Comparison of ENCODE assay signal across 1 mouse cellular context in the genomic region with DNA sequence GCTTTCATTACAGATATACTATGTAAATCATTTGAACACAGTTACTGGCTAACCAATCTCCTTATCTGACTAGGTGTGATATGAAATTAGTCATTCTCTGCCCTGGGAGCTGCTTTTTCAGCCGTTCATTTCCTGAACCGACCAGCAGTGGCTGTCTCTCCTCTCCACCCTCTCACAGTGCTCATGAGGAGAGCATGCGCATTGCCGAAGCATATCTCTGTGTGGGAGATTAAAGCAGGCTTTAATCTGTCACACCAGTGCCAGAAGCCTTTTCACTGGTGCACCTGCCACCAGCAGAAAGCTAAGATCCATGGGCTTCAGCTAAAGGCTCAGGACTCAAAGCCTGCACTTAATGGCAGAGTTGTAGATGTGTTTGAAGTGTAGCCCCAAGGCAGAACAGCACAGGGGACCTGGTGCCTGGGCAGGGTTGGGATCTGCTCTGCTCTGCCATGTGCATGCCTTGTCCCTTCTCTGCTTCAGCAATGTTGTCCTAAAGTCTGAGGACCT.
A peak's percentile ranks its signal among the peaks of the same experiment; 100 is the strongest.
TF ChIP-seq lines count a peak whose summit lies in the region.

No protein-coding gene starts in this region.

TF ChIP-seq in MEL, 35 proteins besides CTCF, POLR2A, EP300 and RAD21 (continued from another document):
- TF ChIP-seq TAL1 (IDR thresholded peaks at IDR 0.05; ENCODE audit: low read length) = peak; percentile 41
- peak; percentile 77 for TF ChIP-seq MXI1 (IDR thresholded peaks at IDR 0.05; ENCODE audit: low read depth, low read length)
- TF ChIP-seq SIN3A (IDR thresholded peaks at IDR 0.05; ENCODE audit: low read length) = peak; percentile 51
- peak; percentile 62; the same call in 1 of the 2 replicates for TF ChIP-seq ELF1 (IDR thresholded peaks at IDR 0.05; ENCODE audit: low read depth, low read length)
- no peak for TF ChIP-seq GABPA (IDR thresholded peaks at IDR 0.05; ENCODE audit: low read depth, low read length)
- peak; percentile 77 for TF ChIP-seq MAZ (IDR thresholded peaks at IDR 0.05; ENCODE audit: low read depth, low read length)
- TF ChIP-seq BHLHE40 (IDR thresholded peaks at IDR 0.05; ENCODE audit: borderline replicate concordance, low read depth, low read length) = 0 out of 2 replicates have a peak, but pooled peaks have one; percentile 50
- peak; percentile 78 for TF ChIP-seq ETS1 (IDR thresholded peaks at IDR 0.05; ENCODE audit: low read depth, low read length)
